Mouse (Mus musculus) erythroblast, adult 5-6 weeks (primary cell): ENCODE measurements around the gene Etv4. TPM values are rescaled to one million over a fixed set of nuclear protein-coding genes. Genes with fewer than 3 reads are reported as not detected.

Experiments
- ATAC-seq: replicated peaks from 2 replicates; pipeline ENCODE4 v1.8.0; 2016; ENCODE audit warnings: moderate number of reproducible peaks, mild to moderate bottlenecking, moderate TSS enrichment, inconsistent platforms; ENCODE audit not compliant: poor library complexity, low FRiP score, severe bottlenecking
- total RNA-seq, 2 experiments: library from RNA; stranded (forward) in 1 of 2; stranded (reverse) in 1 of 2; fragments of 150-400 nt in 1 of 2; fragments of 200-764, 138-1000 nt in 1 of 2; gene quantifications; 2 replicates each; pipeline versions ENCODE4 v1.2.3 to v1.2.4; 2015 to 2017; ENCODE audit warnings: low replicate concordance in 2 of 2

Gene Etv4
- total RNA-seq (2015; ENCODE audit: low replicate concordance) (not detected in 2 replicates), total RNA-seq (2017; ENCODE audit: low replicate concordance) (not detected in 2 replicates)

GRCm38 (mm10) chr11:101785143-101785851, at the start of gene Etv4:
TSS of gene Etv4 (minus strand) at chr11:101785371.
- ATAC-seq = no peak

GRCm38 (mm10) chr11:101832001-101832400, 46.8 kb upstream of the Etv4 start:
- ATAC-seq = no peak

- ATAC-seq = no peak
Observed at GRCm38 (mm10) chr11:101830616-101831015, 45.4 kb upstream of the Etv4 start.

GRCm38 (mm10) chr11:101830112-101830511, 44.9 kb upstream of the Etv4 start:
- no peak for ATAC-seq

- ATAC-seq = no peak
Observed at GRCm38 (mm10) chr11:101828718-101829117, 43.5 kb upstream of the Etv4 start.

GRCm38 (mm10) chr11:101823210-101823609, 38.0 kb upstream of the Etv4 start:
- ATAC-seq = no peak

- no peak for ATAC-seq
Observed at GRCm38 (mm10) chr11:101820899-101821298, 35.7 kb upstream of the Etv4 start.

GRCm38 (mm10) chr11:101819853-101820252, 34.7 kb upstream of the Etv4 start:
- no peak for ATAC-seq

GRCm38 (mm10) chr11:101815103-101816085, 30.2 kb upstream of the Etv4 start:
- ATAC-seq = no peak

- ATAC-seq = peak; percentile 72
Observed at GRCm38 (mm10) chr11:101814375-101815102, 29.4 kb upstream of the Etv4 start.

- peak; percentile 85 for ATAC-seq
Observed at GRCm38 (mm10) chr11:101813259-101813658, 28.1 kb upstream of the Etv4 start.

- ATAC-seq = no peak
Observed at GRCm38 (mm10) chr11:101809060-101809828, 24.1 kb upstream of the Etv4 start.

GRCm38 (mm10) chr11:101807266-101807665, 22.1 kb upstream of the Etv4 start:
- ATAC-seq = no peak

GRCm38 (mm10) chr11:101806741-101807140, 21.6 kb upstream of the Etv4 start:
- ATAC-seq = no peak

GRCm38 (mm10) chr11:101805113-101805704, 20.0 kb upstream of the Etv4 start:
- no peak for ATAC-seq

GRCm38 (mm10) chr11:101801386-101801785, 16.2 kb upstream of the Etv4 start:
- no peak for ATAC-seq

- ATAC-seq = no peak
Observed at GRCm38 (mm10) chr11:101798083-101798482, 12.9 kb upstream of the Etv4 start.

GRCm38 (mm10) chr11:101797355-101797754, 12.2 kb upstream of the Etv4 start:
- no peak for ATAC-seq
